Mouse (Mus musculus): ENCODE data around the gene Tlcd1.

DNA sequence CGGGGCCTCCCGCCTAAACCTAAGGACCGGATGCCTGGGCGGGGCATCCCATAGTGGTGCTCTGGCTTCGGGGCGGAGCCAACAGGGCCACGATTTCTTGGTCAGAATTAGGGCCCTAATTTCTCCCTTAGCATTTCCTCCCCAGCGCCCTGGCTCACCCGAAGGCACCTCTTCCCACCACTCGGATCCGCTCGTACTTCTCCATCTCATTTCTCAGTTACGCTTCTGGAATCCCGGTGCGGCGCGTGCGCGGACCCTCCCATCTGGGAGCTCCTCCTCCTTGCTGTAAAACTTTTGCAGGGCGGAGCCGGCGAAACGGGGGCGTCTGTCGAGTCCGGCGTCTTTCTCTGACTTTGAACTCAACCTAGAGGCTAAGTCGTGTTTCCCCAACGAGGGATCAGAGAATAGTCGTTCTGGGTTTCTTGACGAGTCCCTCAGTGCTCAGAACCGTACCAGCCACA is at the start of gene Tlcd1, which contains the start of gene Nek8:
- TF ChIP-seq POLR2A (IDR thresholded peaks at IDR 0.05; ENCODE audit: borderline replicate concordance, extremely low read depth, insufficient read depth, insufficient read length, poor library complexity, severe bottlenecking) (no peak), CTCF (IDR thresholded peaks at IDR 0.05; ENCODE audit: borderline replicate concordance, extremely low read depth, insufficient read depth, insufficient read length) (no peak)
